Mouse (Mus musculus): Measurements from ENCODE around the gene Tram2.

DNA sequence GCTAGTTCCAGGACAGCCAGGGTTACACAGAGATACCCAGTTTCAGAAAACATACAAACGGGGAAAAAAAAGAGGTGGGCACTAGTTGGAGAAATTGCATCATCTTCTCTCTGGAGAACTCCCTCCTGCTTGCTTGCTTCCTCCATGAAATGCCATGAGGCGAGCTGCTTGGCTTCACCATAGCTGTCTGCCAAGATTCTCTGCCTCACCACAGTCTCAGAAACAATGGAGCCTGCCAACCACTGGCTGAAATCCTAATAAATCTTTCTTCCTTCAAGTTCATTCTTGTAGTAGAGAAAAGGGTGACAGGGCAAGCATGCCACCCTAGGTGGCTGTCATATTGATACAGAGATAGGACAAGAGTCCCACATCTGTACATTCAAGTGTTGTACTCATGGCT is 5.6 kb upstream of the Tram2 start:
- TF ChIP-seq POLR2A (IDR thresholded peaks at IDR 0.05; ENCODE audit: extremely low read depth, insufficient read depth, low read length): no peak
- TF ChIP-seq CTCF (IDR thresholded peaks at IDR 0.05; ENCODE audit: extremely low read depth, insufficient read depth, low read length): no peak
